Mouse (Mus musculus): ENCODE results near the gene Ubn1.
A peak's percentile ranks its signal among the peaks of the same experiment; 100 is the strongest.

Gene Ubn1

GRCm38 (mm10) chr16:5071974-5072373, 22.1 kb downstream of the Ubn1 start:
- DNase-seq (ENCODE audit: low spot score) = no peak

DNA sequence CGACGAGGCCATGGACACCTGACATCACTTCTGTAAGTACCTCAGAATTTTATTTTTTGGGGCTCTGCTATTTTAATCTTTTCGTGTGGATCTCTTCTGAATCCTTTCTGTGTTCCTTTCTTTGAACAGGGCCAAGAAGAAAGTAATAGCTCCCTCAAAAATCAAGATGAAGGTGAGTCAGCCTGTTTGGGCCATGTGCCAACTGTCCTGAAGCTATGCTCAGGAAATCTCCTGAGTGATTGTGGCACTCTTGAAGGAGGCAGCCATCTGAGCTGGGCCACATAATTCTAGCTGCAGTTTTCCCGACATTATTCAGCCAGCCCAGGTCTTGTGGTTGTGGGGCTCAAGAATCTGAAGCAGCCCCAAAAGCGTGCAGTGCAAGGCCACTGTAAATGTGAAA, 24.5 kb downstream of the Ubn1 start:
- DNase-seq (ENCODE audit: low spot score) = no peak

- DNase-seq (ENCODE audit: low spot score) = no peak
Observed at GRCm38 (mm10) chr16:5085196-5085595, 35.3 kb downstream of the Ubn1 start.

GRCm38 (mm10) chr16:5086179-5086578, 36.3 kb downstream of the Ubn1 start:
- no peak for DNase-seq (ENCODE audit: low spot score)

- DNase-seq (ENCODE audit: low spot score) = no peak
Observed at GRCm38 (mm10) chr16:5089021-5089420, 39.2 kb downstream of the Ubn1 start.

DNA sequence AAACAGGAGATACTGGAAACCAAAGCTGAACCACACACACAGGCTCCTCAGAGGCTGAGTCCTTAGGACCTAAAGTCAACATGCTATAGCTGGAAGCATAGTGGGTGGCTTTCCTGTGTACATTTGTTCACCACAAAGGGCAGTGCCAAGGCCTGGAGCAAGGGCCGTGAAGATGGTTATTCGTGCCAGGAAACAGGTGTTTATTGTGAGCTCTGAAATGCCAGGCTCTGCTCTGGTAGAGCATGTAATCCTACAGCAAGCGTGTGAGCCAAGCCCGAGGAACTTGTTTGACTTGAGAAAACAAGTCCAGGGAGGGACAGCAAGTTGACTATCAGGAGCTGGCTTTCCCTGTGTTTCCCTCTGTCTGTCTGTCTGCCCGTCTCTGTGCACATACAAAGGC, 43.4 kb downstream of the Ubn1 start:
- DNase-seq (ENCODE audit: low spot score) = no peak

DNA sequence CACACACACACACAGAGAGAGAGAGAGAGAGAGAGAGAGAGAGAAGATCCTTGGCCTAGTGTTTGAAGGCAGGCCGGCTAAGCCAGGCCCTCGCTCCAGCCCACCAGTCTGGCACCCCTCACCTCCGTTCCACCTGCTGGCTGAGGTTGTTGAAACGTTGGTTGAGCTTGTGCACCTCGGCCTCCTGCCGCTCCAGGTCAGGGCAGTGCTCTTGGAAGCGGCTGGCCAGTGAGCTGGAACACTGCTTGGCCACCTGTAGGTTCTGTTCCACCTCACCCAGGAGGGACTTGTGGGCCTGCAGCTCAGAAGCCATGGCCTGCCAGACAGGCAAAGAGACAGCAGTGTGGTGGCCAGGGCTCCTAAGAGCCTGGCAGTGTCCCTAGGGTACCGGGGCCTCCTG, 46.6 kb downstream of the Ubn1 start:
- DNase-seq (ENCODE audit: low spot score) = no peak

DNA sequence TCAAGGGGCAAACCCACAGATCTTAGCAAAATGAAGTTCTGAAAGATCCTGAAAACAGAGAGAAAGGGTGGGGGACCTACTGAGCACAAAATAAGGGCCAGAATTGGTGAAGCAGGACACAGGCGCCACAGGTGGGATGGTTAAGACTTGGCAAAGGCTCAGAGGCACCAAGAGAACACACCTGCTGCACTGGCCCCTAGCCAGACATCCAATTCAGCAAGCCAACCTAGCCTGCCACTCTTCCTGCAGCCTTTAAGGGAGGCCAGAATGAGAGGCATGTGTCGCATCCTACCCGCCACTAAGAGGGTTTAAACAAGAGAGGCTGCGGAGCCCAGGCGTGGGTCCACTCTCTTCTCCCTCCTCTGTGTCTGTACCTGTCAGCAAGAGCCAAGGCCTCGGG, 51.1 kb downstream of the Ubn1 start:
- no peak for DNase-seq (ENCODE audit: low spot score)

GRCm38 (mm10) chr16:5109877-5110276, 60.0 kb downstream of the Ubn1 start:
- no peak for DNase-seq (ENCODE audit: low spot score)

GRCm38 (mm10) chr16:5111021-5111420, 61.2 kb downstream of the Ubn1 start:
- DNase-seq (ENCODE audit: low spot score) = no peak

- DNase-seq (ENCODE audit: low spot score) = no peak
Observed at GRCm38 (mm10) chr16:5113002-5113550, 63.2 kb downstream of the Ubn1 start.

GRCm38 (mm10) chr16:5113582-5113981, 63.7 kb downstream of the Ubn1 start:
- no peak for DNase-seq (ENCODE audit: low spot score)

GRCm38 (mm10) chr16:5119385-5119784, 69.5 kb downstream of the Ubn1 start:
- DNase-seq (ENCODE audit: low spot score) = no peak

- no peak for DNase-seq (ENCODE audit: low spot score)
Observed at GRCm38 (mm10) chr16:5119845-5120244, 70.0 kb downstream of the Ubn1 start.

GRCm38 (mm10) chr16:5123476-5123875, 73.6 kb downstream of the Ubn1 start:
- DNase-seq (ENCODE audit: low spot score) = no peak

GRCm38 (mm10) chr16:5130196-5130595, 80.3 kb downstream of the Ubn1 start:
- no peak for DNase-seq (ENCODE audit: low spot score)

DNA sequence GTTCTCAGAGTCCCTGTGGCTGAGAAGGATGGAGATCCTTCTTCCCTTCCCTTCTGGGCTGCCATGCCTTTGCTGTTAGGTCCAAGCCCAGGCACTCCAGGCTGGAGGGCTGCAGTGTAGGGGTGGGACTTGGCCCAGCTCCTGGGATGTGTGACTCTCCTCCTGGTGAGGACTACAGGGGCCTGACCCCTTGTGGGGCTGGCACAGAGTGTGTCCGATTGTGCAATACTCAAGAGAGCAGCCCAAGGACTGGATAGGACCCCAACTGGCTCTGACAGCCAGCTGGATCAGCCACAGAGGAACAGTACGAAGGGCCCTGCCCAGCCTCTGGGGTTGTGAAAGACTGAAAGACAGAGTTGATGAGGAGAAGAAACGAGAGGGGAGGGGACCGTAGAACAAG, 80.9 kb downstream of the Ubn1 start:
- DNase-seq (ENCODE audit: low spot score) = no peak

GRCm38 (mm10) chr16:5131251-5131922, 81.5 kb downstream of the Ubn1 start:
- DNase-seq (ENCODE audit: low spot score) = no peak

DNA sequence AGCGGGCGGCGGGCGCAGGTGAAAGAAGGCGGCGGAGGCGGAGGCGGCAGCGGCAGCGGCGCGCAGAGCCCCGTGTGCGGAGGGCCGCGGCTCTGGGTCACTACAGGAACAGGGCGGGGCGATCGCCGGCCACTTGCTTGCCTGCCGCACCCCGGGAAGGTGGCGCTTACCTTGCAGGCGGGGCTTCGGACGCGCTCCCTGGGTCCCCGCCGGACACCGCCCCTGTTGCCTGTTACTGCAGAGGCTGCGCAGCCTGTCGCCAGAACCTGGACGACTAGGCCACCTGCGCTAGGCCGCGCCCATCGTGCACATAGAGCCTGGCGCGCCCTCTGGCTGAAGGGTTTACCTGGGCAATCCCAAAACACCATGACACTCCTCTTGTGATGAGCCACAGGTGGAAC, 82.5 kb downstream of the Ubn1 start, which contains the start of gene Ppl:
Gene Ppl (minus strand): TSS at position 21 of the 401 bp plus-strand sequence.
- DNase-seq (ENCODE audit: low spot score) = no peak

DNA sequence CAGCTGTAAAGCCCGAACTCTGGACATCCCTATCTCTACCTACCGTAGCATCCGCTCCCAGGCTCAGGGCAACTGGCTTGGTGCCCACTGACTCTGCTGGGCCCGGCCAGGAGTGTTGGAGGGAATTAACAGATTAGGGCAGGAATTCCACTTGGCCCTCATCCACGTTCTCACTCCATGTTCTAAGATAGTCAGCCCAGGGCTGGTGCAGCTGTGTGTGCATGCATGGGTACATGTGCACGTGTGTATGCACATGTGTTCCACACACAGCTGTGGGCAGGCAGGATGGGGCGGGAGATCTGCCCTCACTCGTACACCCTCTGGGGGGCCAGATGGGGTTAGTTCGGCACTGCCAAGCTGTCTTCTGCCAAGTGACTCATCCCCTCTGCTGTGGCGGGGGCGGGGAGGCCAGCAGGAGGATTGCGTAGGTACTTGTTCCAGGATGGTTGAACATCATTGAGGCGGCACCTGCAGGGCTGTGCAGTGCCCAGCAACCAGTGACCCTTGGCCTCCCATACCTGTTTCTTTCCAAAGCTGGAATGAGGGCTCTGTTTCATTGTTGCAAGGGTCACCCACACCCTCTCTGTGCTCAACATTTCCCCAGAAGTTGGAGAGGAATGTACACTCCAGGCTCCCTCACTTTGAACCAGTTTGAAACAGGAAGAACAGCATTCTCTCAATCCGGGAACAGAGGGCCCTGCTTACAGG, 84.9 kb downstream of the Ubn1 start:
- peak; percentile 72 for DNase-seq (ENCODE audit: low spot score)

GRCm38 (mm10) chr16:5135551-5136261, 85.8 kb downstream of the Ubn1 start:
- no peak for DNase-seq (ENCODE audit: low spot score)
